Mouse (Mus musculus) myocyte (in vitro differentiated cells): Measurements from ENCODE around the gene Fbxo48.

Experiments
- MAX ChIP-seq: IDR thresholded peaks from one replicate; pipeline ENCODE4 v1.6.1; 2011; ENCODE audit warnings: low read depth, mild to moderate bottlenecking, control low read depth
- MYOD1 ChIP-seq, 3 experiments: IDR thresholded peaks; one replicate each; pipeline ENCODE4 v1.6.1; 2011; ENCODE audit warnings: control low read depth in 2 of 3, low read depth in 2 of 3, mild to moderate bottlenecking in 2 of 3, moderate library complexity in 1 of 3; ENCODE audit not compliant: insufficient read length in 2 of 3, control insufficient read depth in 1 of 3
- POLR2A ChIP-seq: IDR thresholded peaks from one replicate; pipeline ENCODE4 v1.6.1; 2011; ENCODE audit warnings: low read depth, mild to moderate bottlenecking, control low read depth, moderate library complexity; ENCODE audit not compliant: insufficient read length
- POLR2AphosphoS2 ChIP-seq: IDR thresholded peaks from one replicate; pipeline ENCODE4 v1.6.1; 2011; ENCODE audit warnings: low read depth, control low read depth; ENCODE audit not compliant: insufficient read length
- USF1 ChIP-seq: IDR thresholded peaks from one replicate; pipeline ENCODE4 v1.6.1; 2011; ENCODE audit warnings: low read depth, mild to moderate bottlenecking, control low read depth, moderate library complexity

GRCm38 (mm10) chr11:16977611-16978010 is 26.4 kb downstream of the Fbxo48 start:
- TF ChIP-seq POLR2A (no peak), MYOD1 (IDR thresholded peaks at IDR 0.05; ENCODE audit: control insufficient read depth in 1 of 3, insufficient read length in 2 of 3, low read depth in 2 of 3) (no peak), USF1 (no peak), MAX (no peak), POLR2AphosphoS2 (no peak)
